Mouse (Mus musculus) A20 (cell line): ENCODE measurements around the gene Mrvi1.

Source experiments
- DNase-seq: peaks from one replicate; pipeline ENCODE4 v3.0.0-alpha.2; 2011; ENCODE audit warnings: low read depth, low spot score

The Mrvi1 gene

DNA sequence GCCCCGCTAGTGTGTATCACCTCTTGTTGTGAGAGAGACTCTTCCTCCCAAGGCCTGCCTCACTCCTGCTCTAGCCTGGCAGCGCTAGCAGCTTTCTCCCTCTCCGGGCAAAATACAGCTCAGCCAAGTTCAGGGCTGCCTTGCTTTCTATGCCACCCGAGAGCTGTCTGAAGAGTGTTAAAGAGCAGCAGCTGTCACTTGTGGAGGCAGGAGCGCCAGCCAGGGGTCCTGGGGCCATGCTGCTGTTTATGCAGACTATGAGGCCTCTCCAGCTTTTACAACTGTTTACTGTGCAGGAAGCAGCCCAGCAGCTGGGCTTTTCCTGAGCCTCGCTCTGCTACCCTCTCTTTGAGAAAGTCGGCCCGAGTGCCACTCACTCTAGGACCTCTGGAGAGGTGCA is 1.2 kb downstream of the Mrvi1 start:
- DNase-seq, result no peak

DNA sequence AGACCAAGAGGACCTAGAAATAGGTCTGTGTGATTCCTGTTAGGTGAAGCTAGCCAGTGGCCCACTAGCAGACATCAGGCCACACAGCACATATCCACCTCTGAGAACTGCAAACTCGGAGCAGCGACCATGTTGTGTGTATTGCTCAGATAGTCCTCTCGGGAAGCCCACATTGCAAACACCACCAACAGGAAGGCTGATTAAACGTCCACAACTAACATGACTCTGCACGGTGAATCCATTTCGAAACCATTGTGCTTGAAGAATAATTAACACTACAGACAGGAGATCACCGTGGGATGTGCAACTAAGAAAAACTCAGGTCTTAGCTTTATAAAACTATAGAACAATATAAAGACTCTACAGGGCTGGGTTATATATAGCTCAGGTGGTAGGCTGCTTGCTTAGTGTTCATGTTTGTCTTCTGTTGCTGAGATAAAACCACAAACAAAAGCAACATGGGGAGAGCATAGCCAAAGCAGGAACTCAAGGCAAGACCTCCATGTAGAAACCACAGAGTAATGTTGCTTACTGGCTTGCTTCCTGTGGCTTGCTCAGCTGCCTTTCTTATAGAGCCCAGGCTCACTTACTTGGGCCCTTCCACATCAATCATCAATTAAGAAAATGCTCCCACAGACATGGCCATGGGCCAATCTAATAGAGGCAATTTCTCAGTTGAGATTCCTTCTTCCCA is 4.4 kb downstream of the Mrvi1 start:
- no peak for DNase-seq

DNA sequence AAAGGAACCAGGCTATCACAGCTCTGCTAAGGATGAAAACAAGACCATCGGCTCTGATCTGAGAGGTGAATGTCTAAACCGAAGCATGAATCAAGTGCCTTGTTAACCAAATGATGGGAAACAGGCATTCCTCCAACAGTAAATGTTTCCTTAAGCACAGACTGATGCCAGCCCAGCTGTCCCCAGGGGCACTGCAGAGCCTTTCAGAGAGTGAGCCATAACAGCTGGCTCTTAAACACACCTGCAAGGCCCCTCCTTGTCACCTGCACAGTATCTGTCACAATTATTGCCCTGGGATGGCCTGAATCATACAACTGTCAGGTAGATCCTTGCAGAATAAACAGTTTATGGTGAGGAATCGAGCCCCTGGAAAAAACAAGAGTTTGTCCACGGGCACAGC is 8.8 kb downstream of the Mrvi1 start:
- DNase-seq, result no peak

- DNase-seq, result no peak
Observed at GRCm38 (mm10) chr7:110972796-110973195, 9.5 kb downstream of the Mrvi1 start.

DNA sequence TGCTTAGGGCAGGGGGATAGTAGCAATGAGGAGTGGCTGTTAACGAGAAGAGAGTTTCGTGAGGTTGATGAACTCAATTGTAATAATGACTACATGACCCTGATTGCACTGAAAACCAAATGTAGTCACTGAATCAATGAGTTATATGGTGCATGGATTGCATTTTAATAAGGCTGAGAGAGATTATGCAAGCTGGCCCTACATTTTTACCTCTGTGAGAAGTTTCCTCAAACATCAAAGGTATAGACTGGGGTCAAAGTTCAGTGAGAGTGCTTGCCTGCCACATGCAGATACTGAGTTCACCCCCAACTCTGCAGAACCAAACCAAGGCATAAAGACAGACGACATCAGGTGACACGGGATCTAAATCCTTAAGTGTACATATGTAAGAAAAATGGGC is 14.9 kb downstream of the Mrvi1 start:
- no peak for DNase-seq

DNA sequence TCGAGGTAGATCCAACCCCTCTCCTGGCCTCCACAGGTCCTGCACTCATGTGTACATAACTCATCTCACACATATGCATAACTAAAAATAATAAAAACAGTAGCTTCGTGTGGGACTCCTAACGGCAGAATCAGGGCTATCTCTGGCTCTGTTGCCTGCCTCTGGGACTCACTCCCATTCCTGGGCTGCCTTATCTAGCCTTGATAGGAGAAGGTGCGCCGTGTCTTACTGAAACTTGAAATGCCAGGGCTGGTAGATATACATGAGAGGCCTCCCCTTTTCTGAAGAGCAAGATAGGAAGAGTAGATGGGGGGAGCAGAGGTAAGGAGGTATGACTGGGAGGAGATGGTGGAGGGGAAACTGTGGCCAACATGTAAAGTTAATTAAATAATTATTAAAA is 15.4 kb downstream of the Mrvi1 start:
- DNase-seq, result no peak

DNA sequence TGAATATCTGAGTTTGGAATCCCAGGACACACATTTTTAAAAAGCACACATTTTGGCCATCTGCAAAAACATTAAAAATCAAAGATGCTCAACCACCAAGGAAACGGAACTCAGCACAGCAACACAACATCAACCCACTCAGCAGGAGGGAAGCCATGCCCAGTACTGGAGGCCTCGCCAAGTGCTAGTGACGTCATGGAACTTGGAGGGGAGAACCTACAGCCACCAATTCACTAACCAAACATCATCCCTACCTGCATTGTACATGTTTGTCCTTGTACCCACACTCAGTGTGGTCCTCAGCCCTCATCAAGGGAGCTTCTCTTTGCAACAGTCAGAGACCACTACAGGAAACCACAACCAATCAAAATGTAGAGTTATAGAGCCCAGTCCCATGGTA is 16.9 kb downstream of the Mrvi1 start:
- DNase-seq, result no peak

GRCm38 (mm10) chr7:110963655-110963997 is 18.6 kb downstream of the Mrvi1 start:
- no peak for DNase-seq

GRCm38 (mm10) chr7:110962943-110963654 is 19.2 kb downstream of the Mrvi1 start:
- DNase-seq, result no peak

GRCm38 (mm10) chr7:110962497-110962896 is 19.8 kb downstream of the Mrvi1 start:
- no peak for DNase-seq

- no peak for DNase-seq
Observed at GRCm38 (mm10) chr7:110956422-110957170, 25.7 kb downstream of the Mrvi1 start.

GRCm38 (mm10) chr7:110955576-110955975 is 26.7 kb downstream of the Mrvi1 start:
- DNase-seq, result no peak

DNA sequence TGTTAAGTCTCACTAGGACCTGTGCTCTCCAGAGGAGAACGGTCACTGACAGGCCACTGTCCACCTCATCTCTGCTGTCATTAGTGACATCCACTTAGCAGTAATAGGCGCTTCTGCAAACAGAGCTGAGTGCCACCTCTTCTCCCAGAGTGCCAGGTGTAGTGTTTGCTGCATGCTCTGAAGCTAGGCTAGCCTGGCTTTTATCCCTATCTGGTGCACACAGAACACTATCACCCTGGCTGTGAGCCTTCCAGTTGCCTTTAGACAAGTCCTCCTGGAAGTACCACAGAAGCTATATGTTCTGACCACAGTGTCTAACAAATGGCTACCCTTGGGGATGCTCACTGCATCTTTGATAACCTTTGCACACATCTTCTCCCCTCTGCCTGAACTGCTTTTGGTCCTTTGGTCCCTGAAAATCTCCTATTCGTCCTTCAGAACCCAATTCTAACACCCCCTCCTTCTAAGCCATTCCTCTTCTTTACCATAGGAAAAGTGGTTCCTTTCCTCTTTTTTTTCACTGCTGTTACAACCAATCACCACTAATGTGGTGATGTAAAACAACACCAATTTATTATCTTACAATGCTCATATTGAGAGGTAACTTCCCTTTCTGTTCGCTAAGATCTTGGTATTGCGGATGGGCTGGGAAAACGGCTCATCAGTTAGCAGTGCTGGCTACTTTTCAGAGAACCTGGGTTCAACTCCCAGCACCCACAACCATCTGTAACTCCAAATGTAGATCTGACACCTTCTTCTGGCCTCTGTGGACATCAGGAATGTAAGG is 28.0 kb downstream of the Mrvi1 start:
- no peak for DNase-seq

- no peak for DNase-seq
Observed at GRCm38 (mm10) chr7:110953210-110953609, 29.1 kb downstream of the Mrvi1 start.

DNA sequence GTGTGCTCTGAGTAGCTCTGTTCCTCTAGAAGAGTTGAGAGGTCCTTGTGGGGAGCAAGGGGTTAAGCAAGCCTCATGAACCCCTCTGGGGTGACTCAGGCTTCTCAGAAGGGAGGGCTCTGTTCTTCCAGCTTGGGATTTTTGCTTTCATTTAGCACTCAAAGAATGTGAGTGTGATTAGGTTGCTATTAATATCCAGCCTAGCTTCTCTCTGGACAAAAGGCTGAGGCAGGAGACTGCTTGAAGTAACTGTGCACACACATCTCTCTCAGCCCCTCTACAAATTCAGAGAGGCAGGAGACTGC is 31.7 kb downstream of the Mrvi1 start:
- no peak for DNase-seq

- DNase-seq, result no peak
Observed at GRCm38 (mm10) chr7:110949785-110950620, 32.3 kb downstream of the Mrvi1 start.

GRCm38 (mm10) chr7:110948579-110948978 is 33.7 kb downstream of the Mrvi1 start:
- DNase-seq, result no peak

DNA sequence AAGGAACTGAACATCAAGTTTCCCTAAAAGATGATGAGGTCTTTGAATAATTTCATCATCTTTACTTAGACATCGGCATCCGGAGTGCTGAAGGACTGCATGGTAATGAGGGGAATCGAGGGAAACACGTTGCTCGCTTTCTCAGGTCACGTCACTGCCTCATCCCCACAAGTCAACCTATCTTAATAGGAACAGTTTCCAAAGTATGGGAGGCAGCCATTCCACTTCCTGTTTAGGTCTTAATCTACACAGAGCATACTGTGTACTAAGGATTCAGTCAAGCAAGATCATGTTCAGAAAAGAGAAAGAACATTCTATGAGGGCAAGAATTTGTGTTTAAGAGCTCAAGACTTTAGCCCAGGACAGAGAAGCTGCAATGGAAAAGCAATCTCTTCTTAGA is 34.6 kb downstream of the Mrvi1 start:
- DNase-seq, result no peak

DNA sequence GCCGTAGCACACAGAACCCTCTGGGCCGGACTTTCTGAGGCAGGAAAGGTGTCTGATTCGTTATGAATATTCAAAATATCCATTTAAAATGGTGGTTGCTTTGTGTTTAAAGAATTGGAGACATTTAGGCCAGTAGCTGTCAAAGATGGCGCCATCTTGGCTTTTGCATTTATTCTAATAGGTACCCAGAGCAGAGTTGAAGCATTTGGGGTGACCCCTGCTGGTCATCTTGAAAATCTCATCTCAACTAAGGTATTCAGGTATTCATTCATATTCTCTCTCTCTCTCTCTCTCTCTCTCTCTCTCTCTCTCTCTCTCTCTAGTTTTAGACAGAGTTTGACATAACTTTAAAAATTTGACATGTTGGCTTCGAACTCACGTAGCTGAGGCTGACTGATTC is 35.5 kb downstream of the Mrvi1 start:
- peak; percentile 64 for DNase-seq

- DNase-seq, result no peak
Observed at GRCm38 (mm10) chr7:110944321-110944720, 37.9 kb downstream of the Mrvi1 start.
